Mouse (Mus musculus): Measurements from ENCODE around the gene Ano5.

Ano5 gene

DNA sequence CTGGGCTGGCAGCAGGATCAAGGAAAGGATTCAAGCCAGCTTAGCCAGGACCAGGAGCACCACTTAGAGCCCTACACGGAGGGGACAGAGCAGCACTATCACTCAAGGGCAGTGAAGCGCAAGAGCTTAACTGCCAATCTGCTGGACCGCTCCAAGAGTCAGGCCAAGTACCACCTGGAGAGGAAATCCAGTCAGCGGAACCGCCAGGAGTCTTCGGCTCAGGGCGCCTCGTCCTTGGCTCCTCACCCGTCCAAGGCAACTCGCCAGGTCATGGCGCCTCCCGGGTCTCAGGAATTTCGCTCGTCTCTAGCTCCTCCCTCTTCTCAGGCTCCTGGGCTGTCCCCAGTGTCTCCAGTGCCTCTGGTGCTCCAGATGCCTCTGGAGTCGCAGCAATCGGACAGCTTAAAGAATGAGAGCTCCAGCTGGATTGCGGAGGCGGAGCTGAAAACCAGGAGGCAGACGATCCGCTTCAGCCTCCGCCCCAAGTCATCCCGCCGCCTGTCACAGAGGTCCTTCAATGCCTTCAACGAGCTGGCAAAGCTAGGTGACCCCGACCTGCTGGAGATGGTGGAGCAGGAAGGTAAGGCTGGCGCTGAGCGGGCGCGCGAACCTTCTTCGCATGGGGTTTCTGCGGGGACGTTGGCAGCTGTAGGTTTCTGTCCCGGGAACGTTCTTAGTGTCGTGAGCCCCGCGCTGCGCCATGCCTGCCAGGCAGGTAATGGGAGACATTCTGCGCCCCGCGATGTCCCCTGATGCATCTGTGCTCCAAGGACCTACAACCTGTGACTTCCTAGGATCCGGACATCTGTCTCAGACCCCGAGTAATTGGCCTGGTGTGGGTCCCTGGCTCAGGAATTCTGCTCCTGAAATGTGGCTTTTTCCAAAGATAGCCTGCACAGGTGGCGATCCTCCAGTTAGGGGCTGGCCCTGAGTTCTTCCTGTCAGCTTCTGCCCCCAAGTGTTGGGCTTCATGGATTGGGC, at the start of gene Ano5:
Ano5 (plus strand) TSS at position 359 of the 981 bp plus-strand sequence.
- DNase-seq (ENCODE audit: low spot score in 2 of 2): peak; percentile 42 to 49

DNA sequence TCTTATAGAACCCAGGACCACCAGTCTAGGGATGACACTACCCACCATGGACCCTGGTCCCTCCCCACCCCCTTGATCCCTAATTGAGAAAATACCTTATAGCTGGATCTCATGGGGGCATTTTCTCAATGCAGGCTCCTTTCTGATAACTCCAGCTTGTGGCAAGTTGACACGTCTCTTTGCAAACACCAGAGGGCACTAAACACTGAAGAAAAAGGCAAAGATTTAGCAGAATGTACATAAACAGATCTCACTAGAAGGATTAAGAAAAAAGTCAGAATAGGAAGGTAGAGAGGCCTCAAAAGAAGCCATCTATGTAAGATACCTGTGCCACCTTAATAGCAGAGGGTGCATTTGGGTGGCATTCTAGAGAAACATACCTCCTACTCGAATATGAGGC, 11.4 kb upstream of the Ano5 start:
- DNase-seq (ENCODE audit: low spot score in 2 of 2): peak in 1 of 2 experiments; percentile 7

DNA sequence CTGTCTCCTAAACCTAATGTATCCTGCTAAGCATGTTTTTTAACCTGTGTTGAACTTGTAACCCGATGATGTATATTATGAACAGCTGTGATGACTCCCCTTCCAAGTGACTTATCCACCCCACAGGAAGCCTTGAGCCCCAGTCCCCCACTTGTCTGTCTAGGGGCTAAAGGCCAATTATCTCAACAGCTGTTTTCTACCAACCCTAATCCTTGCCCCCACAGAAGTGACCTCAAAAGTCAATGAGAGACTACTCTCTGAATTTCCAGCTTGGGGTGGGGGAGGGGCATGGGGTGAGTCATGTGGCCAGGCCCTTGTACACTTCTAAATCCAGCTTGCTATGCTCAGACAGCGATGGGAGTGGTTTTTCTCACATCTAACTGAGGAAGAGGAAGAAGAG, 6.9 kb upstream of the Ano5 start:
- no peak for DNase-seq (ENCODE audit: low spot score in 2 of 2)

DNA sequence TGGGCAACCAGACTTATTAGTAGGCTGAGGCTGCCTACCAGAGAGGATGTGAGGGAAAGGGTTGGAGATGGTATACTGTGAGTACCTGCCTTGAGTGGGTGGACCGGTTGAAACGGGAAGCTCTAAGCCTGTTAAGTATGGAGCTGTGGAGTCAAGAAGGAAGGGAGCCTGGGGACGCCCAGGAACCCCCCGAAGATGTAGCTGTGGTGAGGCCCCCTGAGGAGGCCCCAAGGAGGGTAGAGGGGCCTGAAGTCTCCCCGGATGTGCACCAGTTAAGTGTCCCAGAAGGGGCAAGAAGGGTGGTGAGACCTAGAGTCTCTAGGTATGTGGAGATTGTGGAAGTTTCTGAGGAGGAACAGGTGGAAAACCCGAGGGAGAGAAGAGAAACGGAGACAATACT, 682 bp upstream of the Ano5 start:
- no peak for DNase-seq (ENCODE audit: low spot score in 2 of 2)

DNA sequence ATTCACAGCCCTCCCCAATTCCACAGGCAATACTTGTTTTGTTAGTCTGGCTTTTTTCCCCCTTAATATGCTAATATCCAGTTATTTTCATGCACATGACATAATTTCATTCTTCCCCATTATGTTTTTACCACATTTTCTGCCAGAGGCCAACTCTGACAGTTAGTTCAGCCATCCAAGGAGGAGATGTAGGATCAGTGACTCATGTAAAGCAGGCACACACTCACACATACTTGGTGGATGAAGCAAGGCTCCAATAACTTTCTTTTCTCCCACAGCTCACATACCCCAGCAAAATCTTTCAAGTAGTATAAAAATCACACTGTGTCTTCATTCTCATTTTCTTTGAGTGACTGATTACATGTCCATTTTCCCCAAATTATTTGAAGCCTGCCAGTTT, 28.5 kb downstream of the Ano5 start:
- no peak for DNase-seq (ENCODE audit: low spot score in 2 of 2)

DNA sequence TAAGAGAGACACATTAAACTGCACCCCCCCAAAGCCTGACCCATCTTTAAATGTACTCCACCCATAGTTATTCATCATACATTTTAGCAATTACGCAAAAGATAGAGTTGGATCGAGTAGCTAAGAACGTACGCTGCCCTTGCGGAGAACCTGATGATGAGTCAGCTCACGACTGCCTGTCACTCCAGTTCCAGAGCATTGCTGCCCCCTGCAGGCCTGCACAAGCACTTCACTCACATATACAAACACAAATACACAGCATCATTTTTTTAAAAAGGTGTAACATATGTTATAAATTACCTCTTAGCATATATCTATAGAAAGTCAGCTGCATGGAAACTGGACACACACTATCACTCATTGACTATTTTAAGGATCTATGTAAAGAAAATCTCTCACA, 29.9 kb downstream of the Ano5 start:
- DNase-seq (ENCODE audit: low spot score in 2 of 2): no peak

DNA sequence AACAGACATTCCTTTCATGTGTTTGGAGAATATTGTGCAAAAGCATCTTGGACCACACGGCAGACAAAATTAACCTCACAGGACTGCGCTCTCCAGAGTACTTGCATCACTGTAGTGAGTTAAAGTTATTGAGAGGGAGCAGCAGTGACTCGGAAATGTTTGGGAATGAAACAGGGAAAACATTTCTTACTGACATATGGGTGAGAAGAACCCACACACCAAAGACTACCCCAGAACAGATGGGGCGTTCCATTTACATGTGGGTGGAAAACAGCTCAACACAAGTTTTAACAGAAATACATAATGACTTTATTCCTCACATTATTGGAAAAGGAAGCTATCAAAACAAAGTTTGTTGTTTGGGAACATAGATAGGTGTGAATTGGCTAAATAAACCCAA, 89.2 kb downstream of the Ano5 start:
- DNase-seq (ENCODE audit: low spot score in 2 of 2): peak; percentile 26 to 33

DNA sequence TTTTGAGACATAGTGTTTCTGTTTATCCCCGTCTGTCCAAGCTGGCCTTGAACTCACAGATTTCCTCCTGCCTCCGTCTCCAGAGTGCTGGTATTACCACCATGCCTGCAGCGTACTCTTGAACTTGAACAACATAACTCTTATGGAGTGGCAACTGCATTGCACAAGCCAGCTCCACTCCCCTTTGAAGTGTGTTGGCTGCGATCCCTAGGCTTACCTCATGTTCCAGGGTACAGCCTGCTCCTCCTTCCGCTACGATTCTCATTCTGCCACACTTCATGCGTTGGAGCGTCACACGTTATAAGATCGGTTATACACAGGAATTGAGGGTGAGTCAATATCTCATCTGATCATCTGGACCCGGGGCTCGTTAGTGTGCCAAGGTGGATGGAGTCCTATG, 92.9 kb downstream of the Ano5 start:
- DNase-seq (ENCODE audit: low spot score in 2 of 2): no peak

DNA sequence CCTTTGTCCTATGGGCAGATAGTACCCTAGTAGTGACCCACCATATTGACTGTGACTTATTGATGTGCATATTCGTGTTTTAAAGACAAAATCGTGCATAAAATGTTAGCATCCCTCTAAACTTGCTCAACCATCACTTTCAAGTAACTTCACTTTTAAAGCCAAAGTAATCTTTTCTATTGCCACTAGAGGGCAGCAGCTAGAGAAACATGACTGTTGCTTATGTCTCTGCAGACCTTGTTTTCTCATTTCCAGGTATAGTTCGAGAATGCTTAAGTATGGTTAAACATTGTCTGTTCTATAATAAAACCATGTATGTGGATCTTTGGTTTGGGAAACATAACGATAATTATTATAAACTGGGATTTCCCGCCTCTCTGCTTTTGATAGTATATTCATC, 103.6 kb downstream of the Ano5 start:
- no peak for DNase-seq (ENCODE audit: low spot score in 2 of 2)

DNA sequence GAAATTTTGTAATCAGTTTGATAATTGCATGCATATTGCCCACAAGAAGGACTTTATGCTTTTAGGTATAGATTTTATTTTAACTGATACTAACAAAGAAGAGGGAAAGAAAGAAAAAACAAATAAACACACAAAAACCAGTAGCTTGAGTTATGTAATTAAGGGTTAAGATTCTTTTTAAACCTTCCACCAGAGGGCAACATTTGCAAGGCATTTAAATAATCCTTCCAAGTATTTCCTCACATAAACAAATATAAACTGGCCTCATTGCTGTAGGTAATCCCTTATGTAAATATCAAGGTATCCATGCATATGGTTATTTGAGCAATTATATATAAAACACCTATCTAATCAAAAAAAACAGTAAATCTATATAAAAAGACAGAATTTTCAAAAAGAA, 107.1 kb downstream of the Ano5 start:
- DNase-seq (ENCODE audit: low spot score in 2 of 2): no peak

DNA sequence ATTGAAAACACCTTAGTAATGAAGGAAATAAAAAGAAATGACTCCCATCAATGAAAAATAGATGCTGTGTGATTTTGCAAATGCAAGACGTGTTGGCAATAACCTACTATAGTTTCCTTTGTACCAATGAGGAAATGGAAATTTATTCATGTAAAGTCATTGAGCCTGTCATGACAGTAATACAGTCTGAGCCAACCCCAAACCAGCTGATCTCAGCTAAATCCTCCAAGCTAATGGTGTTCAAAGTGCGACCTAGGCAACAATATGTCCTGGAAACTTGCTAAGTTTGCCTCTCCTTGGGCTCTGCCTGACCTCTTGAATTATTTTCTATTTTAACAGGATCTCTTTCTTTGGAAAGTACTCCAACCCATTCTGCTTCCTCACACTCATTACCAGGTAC, 107.6 kb downstream of the Ano5 start:
- no peak for DNase-seq (ENCODE audit: low spot score in 2 of 2)

DNA sequence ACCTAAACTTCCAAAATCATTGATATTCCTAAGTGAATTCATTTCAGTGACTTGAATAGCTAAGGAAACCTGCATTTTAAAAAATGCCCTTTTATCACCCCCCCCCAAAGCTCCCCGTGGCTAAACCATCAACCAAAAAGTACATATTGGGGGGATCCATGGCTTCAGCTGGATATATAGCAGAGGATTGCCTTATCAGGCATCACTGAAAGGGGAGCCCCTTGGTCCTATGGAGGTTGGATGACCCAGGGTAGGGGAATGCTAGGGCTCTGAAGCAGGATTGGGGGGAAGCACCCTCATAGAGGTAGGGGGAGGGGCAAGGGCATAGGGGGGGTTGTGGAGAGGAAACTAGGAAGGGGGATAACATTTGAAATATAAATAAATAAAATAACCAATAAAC, 109.1 kb downstream of the Ano5 start:
- DNase-seq (ENCODE audit: low spot score in 2 of 2): no peak

DNA sequence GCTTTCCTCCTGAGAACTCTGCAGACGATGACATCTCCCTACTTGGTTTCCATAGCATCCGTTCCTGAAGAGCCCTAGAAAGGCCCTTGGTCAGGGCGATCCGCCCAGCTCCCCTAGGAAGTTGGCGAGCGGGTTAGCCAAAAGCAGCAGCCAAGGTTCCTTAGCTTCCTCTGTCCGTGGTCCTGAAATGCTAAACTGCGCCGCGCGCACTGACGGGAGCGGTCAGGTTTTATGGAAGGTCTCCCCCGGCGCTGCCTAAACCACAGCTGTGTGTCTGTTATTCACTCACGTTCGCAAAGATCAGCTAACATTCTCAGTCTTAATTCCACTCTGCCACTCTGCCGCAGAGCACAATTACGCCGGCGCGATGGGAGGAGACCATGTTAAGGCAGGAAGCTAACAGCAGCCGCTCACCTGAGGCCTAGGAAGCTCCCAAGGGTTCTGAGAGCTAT, 110.9 kb downstream of the Ano5 start, which contains the start of gene Slc17a6:
Slc17a6 (plus strand) TSS at position 313 of the 452 bp plus-strand sequence.
- DNase-seq (ENCODE audit: low spot score in 2 of 2): peak; percentile 46 to 62

DNA sequence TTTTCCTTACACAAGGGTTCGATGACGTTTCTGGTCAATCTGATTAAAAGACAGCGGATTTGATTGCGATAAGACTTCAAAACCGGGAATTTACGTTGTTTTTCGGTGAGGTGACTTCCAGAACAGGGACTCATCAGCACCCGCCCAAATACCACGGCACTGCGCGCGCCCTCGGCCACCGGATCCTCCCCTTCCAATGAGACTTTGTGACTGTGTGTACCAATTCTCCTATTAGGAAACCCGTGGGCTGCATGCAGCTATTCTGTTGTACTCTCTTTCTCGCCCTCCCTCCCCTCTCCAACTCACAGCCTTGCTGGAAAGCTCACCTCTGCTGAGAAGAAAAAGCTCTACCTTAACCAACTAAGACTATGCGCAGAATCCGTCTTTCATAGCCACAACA, 111.4 kb downstream of the Ano5 start:
- DNase-seq (ENCODE audit: low spot score in 2 of 2): peak; percentile 35 to 47

DNA sequence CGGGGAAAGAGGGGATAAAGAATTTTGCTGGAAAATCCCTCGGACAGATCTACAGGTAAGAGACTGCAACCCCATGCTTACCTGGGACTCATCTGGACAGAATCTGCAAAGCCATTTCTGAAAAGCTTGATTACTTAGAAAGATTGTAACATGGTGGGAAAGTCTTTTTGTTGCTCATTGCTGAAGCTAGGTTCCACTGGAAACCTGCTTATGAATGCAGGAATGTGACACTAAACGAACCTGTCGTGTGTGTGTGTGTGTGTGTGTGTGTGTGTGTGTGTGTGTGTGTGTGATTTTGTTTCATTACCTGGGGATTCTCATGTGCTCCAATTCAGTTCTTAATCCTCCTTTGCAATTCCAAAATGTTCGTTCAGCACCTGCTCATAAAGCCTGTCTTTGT, 111.8 kb downstream of the Ano5 start:
- DNase-seq (ENCODE audit: low spot score in 2 of 2): no peak

DNA sequence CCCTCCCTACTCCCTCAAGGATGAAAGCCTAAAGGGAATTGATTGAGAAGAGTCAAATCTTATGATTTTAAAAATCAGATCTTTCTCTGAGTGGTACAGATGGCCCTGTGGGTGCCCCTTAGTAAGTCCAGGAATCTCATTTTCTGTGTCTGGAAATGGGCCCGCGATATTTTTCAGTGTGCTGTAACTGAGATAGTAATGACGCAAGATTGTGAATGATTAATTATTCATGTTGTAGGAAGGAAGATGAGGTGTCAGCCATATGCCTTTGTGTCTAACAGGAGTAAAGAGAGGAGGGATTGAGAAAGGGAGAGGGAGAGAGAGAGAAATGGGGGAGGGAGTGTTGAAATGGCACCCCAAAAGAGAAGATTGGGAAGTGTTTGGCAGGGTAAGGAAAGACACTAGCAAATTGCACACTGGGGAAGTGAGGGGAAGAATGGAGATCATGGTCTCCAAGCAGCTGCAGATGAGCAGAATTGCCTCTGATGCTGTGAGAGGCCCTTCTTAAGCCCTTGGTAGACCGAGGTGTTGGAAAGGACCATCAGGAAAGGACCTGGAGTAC, 113.6 kb downstream of the Ano5 start:
- no peak for DNase-seq (ENCODE audit: low spot score in 2 of 2)

DNA sequence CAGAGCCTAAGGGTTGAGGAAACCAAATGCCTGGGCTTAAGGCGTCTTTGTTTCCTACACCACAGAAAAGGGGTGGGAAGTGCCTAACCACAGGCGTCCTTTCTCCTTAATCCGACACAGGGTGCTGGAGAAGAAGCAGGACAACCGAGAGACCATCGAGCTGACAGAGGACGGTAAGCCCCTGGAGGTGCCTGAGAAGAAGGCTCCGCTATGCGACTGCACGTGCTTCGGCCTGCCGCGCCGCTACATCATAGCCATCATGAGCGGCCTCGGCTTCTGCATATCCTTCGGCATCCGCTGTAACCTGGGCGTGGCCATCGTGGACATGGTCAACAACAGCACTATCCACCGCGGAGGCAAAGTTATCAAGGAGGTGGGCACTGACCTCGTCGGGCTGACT, 114.3 kb downstream of the Ano5 start:
- peak in 1 of 2 experiments; percentile 7 for DNase-seq (ENCODE audit: low spot score in 2 of 2)

DNA sequence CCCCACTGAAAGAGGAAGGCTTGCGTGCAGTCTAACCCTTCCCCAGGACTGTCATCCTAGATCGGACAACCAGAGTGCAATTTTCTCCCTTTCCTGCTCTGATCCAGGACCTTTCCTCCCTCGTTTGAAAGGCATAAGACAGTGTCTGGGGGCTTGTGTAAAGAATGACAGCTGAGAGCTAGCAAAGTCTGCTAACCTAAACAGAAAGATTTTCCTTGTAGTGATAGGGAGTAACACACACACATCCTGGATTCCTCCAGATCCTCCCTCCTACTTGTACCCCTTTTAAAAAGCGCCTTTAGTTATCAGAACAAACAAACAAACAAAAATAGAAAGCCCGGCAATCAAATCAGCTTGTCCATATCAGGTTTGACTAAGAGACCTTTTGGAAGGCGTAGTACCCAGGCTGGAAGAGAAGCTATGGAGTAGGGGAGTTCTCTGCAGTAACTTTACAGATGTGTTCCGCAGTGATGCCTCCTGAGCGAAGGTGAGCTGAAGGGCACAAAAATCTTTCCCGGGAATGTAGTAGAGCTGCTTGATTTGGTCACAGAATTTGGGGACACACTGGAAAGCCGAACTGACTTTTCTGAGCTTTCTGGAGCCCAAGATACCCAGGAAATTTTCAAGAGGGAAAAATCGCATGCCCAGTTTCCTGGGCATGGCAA, 114.9 kb downstream of the Ano5 start:
- no peak for DNase-seq (ENCODE audit: low spot score in 2 of 2)

DNA sequence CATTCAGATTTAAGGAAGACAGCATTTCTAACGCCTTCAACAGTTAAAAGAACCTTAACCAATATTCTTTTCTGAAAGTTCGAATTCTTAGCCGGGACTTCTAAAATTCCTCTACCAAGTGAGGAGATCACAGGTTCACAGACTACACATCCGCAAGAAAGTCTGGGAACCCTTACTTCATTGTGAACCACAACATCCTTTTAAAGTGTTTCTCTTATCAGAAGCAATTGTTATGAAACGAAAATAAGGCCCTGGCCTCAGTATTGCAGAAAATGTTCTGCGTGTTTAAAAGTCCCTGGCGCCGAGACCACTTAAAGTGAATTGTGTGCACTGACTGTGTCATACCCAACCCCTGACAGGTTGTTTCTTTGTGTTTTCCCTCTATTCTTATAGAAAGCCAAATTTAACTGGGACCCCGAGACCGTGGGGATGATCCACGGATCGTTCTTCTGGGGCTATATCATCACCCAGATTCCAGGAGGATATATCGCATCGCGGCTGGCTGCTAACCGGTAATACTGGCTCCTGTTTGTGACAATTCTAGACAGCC, 115.7 kb downstream of the Ano5 start:
- peak in 1 of 2 experiments; percentile 14 for DNase-seq (ENCODE audit: low spot score in 2 of 2)

DNA sequence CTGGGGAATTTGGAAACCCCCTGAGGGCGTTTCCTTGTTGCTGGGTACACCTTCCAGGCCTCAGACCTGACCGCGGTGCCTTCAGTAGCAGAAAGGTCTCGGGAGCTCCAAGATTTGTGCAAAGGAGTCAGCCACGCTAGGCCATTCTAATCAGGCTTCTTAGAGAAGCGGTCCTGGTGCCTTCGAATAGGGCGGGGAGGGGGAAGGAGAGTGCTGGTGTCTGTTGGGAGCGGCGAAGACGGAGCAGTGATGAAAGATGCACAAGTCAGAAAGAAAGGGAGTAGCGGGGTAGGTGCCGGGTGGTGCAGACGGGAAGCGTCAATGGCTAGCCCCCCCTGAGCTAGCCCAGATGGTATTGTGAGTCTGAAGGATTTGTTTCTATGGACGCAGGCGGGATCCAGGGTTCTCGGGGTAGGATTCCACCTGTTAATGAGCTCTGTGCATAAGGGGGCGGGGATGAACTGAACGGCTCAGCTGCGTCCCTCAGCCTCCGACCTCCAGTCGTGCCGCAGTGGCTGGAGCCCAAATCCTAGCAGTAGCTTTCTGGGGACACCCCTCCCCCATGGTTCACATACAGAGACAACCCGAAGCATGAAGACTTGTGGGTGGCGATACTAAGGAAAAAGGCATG, 116.3 kb downstream of the Ano5 start:
- DNase-seq (ENCODE audit: low spot score in 2 of 2): peak; percentile 16 to 26

DNA sequence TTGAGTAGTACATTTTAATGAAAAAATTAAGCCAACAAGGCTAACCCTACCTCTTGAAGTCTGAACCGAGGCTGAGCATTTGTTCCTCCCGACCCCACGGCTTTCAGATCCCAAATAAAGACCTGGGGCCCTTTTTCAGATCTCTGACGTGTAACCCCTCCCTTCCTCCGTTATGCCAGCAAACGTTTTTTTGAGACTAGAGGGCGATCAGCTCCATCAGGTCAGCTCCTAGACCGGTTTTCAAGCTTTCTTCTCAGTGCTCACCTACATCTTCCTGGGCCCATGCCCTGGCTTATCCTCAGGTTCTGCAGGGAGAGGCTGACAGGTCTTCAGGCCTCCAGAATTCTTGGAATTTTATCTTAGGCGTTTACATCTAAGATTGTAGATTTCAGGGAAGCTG, 116.8 kb downstream of the Ano5 start:
- DNase-seq (ENCODE audit: low spot score in 2 of 2): no peak

DNA sequence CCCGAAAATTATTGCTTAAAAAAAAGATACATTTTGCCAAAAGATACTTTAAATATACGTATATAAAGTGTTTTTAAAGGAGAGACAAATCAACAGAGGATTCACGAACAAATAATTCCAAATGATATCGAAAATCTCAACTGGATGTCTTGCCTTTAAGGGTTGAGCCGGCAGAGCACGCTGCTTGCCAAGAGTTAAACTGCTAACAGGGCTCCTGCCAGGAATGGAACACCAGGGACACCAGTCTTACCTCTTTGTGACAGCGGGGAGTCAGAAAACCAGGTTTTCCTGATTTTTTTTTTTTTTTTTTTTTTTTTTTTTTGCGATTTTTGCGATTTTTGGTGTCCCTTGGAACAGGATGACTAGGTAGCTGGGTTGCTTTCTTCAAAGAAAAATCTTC, 117.5 kb downstream of the Ano5 start:
- no peak for DNase-seq (ENCODE audit: low spot score in 2 of 2)

All from right cerebral cortex, adult 2 months (tissue).